Mouse (Mus musculus) ES-E14 (cell line): Measurements from ENCODE around the gene Zan.

Experiments
- HCFC1 ChIP-seq: IDR thresholded peaks from 2 replicates; pipeline ENCODE4 v1.6.1; 2012; ENCODE audit warnings: low read length, inconsistent platforms, borderline replicate concordance; ENCODE audit not compliant: insufficient read depth
- MAFK ChIP-seq: IDR thresholded peaks from 2 replicates; pipeline ENCODE4 v1.6.1; 2014; ENCODE audit warnings: mild to moderate bottlenecking, low read depth, low read length, inconsistent platforms; ENCODE audit not compliant: insufficient read depth
- ZC3H11A ChIP-seq: IDR thresholded peaks from 2 replicates; pipeline ENCODE4 v1.6.1; 2012; ENCODE audit warnings: low read depth, mild to moderate bottlenecking, inconsistent platforms, low read length, borderline replicate concordance
- ZNF384 ChIP-seq: IDR thresholded peaks from 2 replicates; pipeline ENCODE4 v1.6.1; 2012; ENCODE audit warnings: low read depth, low read length, inconsistent platforms

GRCm38 (mm10) chr5:137350205-137351057 lies 126.4 kb downstream of the Zan start:
- TF ChIP-seq HCFC1 (no peak), ZC3H11A (no peak), MAFK (no peak), ZNF384 (no peak)
